In genomic region chr17:64558994-64559540, GRCm38 (mm10) we compare ENCODE assay signal across 9 mouse cellular contexts. TPM values are rescaled to one million over a fixed set of nuclear protein-coding genes. Genes with fewer than 3 reads are reported as not detected.
A peak's percentile ranks its signal among the peaks of the same experiment; 100 is the strongest.
DNase-seq lines count a peak whose midpoint lies in the region; ATAC-seq and TF ChIP-seq lines count a peak whose summit lies in the region.
"Had no signal": no experiment of that assay in that cellular context is flagged by ENCODE, and none has a peak within 500 bp of the region (broad histone marks: within the 10 kb centered on the region; RNA-seq: fewer than 3 reads in every experiment).

No protein-coding gene starts in this region.

- H3K4me1 ChIP-seq in heart, embryonic 15.5 days (replicated peaks), result peaks cover 5% of the 10 kb centered on the region
- no peaks in the 10 kb centered on the region for H3K4me1 ChIP-seq in MEL (ENCODE audit: control insufficient read depth in 1 of 2, insufficient read depth in 2 of 2, low read length in 2 of 2)
- H3K4me1 ChIP-seq in forebrain, embryonic 14.5 days (ENCODE audit: control insufficient read depth, insufficient read depth, low read length), result peaks cover 3% of the 10 kb centered on the region; the same call in 1 of the 2 replicates
- H3K4me1 ChIP-seq in liver, embryonic 15.5 days (replicated peaks), result peaks cover 4% of the 10 kb centered on the region; the same call in 1 of the 2 replicates

- ATAC-seq in heart, embryonic 15.5 days (replicated peaks; ENCODE audit: insufficient number of reproducible peaks, insufficient read depth, low FRiP score, low read depth), result no peak
- ATAC-seq in forebrain, embryonic 14.5 days, result 0 out of 2 replicates have a peak, but pooled peaks have one; percentile 26
- ATAC-seq in liver, embryonic 15.5 days (ENCODE audit: insufficient read depth), result no peak

- H3K79me2 ChIP-seq in MEL (ENCODE audit: control insufficient read depth, insufficient read depth, low read length, poor library complexity), result no peaks in the 10 kb centered on the region

- no peak for TF ChIP-seq CTCF in MEL (IDR thresholded peaks at IDR 0.05 in 2 of 3, conservative IDR thresholded peaks at IDR 0.05 in 1 of 3; ENCODE audit: control insufficient read depth in 1 of 3, insufficient read depth in 1 of 3, low read depth in 2 of 3, low read length in 3 of 3, poor library complexity in 1 of 3, severe bottlenecking in 1 of 3)

- no peak for TF ChIP-seq POLR2A in MEL (IDR thresholded peaks at IDR 0.05; ENCODE audit: control insufficient read depth in 1 of 2, insufficient read depth in 1 of 2, low read depth in 1 of 2, low read length in 2 of 2, poor library complexity in 1 of 2)

- H3K9ac ChIP-seq in heart, embryonic 15.5 days, result no peak overlapping the region
- H3K9ac ChIP-seq in MEL (ENCODE audit: control insufficient read depth, low read depth, low read length, poor library complexity, severe bottlenecking), result no peak overlapping the region
- H3K9ac ChIP-seq in forebrain, embryonic 14.5 days (ENCODE audit: low read length), result no peak overlapping the region
- no peak overlapping the region for H3K9ac ChIP-seq in liver, embryonic 15.5 days

- TF ChIP-seq EP300 in MEL (IDR thresholded peaks at IDR 0.05; ENCODE audit: low read depth in 1 of 2, low read length in 2 of 2), result no peak

- no peaks in the 10 kb centered on the region for H3K36me3 ChIP-seq in heart, embryonic 15.5 days
- no peaks in the 10 kb centered on the region for H3K36me3 ChIP-seq in MEL (ENCODE audit: control insufficient read depth in 1 of 2, insufficient read depth in 2 of 2, low read length in 2 of 2)
- no peaks in the 10 kb centered on the region for H3K36me3 ChIP-seq in forebrain, embryonic 14.5 days (ENCODE audit: control insufficient read depth, insufficient read depth, low read length)
- H3K36me3 ChIP-seq in liver, embryonic 15.5 days (replicated peaks), result no peaks in the 10 kb centered on the region
- H3K36me3 ChIP-seq: G1E had no signal

- H3K4me2 ChIP-seq in heart, embryonic 15.5 days, result peak overlapping the region; percentile 48
- H3K4me2 ChIP-seq in forebrain, embryonic 14.5 days (ENCODE audit: low read length), result no peak overlapping the region
- peak overlapping the region; percentile 23; the same call in 1 of the 2 replicates for H3K4me2 ChIP-seq in liver, embryonic 15.5 days

- DNase-seq in heart, adult 11 months, result no peak
- DNase-seq in MEL (ENCODE audit: low read depth, low spot score), result peak; percentile 47
- peak; percentile 49 for DNase-seq in forebrain, embryonic 14.5 days (ENCODE audit: low spot score)
- DNase-seq in thymus, postnatal 10 days (ENCODE audit: low spot score in 2 of 2), result no peak
- no peak for DNase-seq in testis, postnatal 14 days (ENCODE audit: low spot score)
- DNase-seq in cerebellum, adult 9-11 months, result no peak

- WGBS in heart, embryonic 15.5 days, result 10% methylated on average over 4 of the region's 4 CpGs
- whole genome bisulfite sequencing in forebrain, embryonic 14.5 days, result 9% methylated on average over 4 of the region's 4 CpGs
- WGBS in liver, embryonic 15.5 days (ENCODE audit: insufficient replicate concordance), result 17% methylated on average over 4 of the region's 4 CpGs

- no peak for TF ChIP-seq RAD21 in MEL (IDR thresholded peaks at IDR 0.05; ENCODE audit: low read depth, low read length)

- no peak overlapping the region for H3K27ac ChIP-seq in heart, embryonic 15.5 days
- H3K27ac ChIP-seq in MEL (ENCODE audit: control insufficient read depth, low read depth, low read length), result no peak overlapping the region
- H3K27ac ChIP-seq in forebrain, embryonic 14.5 days (ENCODE audit: low read depth, low read length), result no peak overlapping the region
- H3K27ac ChIP-seq in liver, embryonic 15.5 days (replicated peaks), result no peak overlapping the region

- H3K27me3 ChIP-seq in heart, embryonic 15.5 days, result no peaks in the 10 kb centered on the region
- H3K27me3 ChIP-seq in MEL (ENCODE audit: control insufficient read depth in 1 of 2, insufficient read depth in 2 of 2, low read length in 2 of 2), result no peaks in the 10 kb centered on the region
- no peaks in the 10 kb centered on the region for H3K27me3 ChIP-seq in forebrain, embryonic 14.5 days (replicated peaks; ENCODE audit: control insufficient read depth, insufficient read depth, low read length)
- no peaks in the 10 kb centered on the region for H3K27me3 ChIP-seq in liver, embryonic 15.5 days

- no peaks in the 10 kb centered on the region for H3K9me3 ChIP-seq in heart, embryonic 15.5 days (replicated peaks)
- no peaks in the 10 kb centered on the region for H3K9me3 ChIP-seq in MEL (replicated peaks; ENCODE audit: insufficient read depth, low read length)
- no peaks in the 10 kb centered on the region for H3K9me3 ChIP-seq in forebrain, embryonic 14.5 days (replicated peaks; ENCODE audit: control insufficient read depth, low read length)
- H3K9me3 ChIP-seq in liver, embryonic 15.5 days (replicated peaks), result no peaks in the 10 kb centered on the region

- 0 out of 2 replicates have a peak overlapping the region, but pooled peaks have one; percentile 7 for H3K4me3 ChIP-seq in heart, embryonic 15.5 days
- no peak overlapping the region for H3K4me3 ChIP-seq in MEL (ENCODE audit: control insufficient read depth in 1 of 2, insufficient read depth in 1 of 2, low read depth in 2 of 2, low read length in 2 of 2)
- no peak overlapping the region for H3K4me3 ChIP-seq in forebrain, embryonic 14.5 days (ENCODE audit: low read depth, low read length)
- H3K4me3 ChIP-seq in liver, embryonic 15.5 days (replicated peaks), result no peak overlapping the region

TF ChIP-seq in MEL, 35 proteins besides CTCF, POLR2A, EP300 and RAD21:
- TF ChIP-seq MXI1 (IDR thresholded peaks at IDR 0.05; ENCODE audit: low read depth, low read length), result 0 out of 2 replicates have a peak, but pooled peaks have one; percentile 1
- no peak for TF ChIP-seq MYC (IDR thresholded peaks at IDR 0.05; ENCODE audit: low read depth, low read length)

RNA-seq across cellular contexts. Expression of gene Man2a1, which starts 41.5 kb away (rescaled TPM):
- 5.1 and 7.7 TPM in 2 replicates for polyA plus RNA-seq in heart, embryonic 15.5 days (2015; fragmentation: Nextera tagmentation; extraction: Ambion mirVana)
- total RNA-seq in MEL (2012; rRNA removed), result 8.0 and 8.7 TPM in 2 replicates
- polyA plus RNA-seq in MEL (2012; ENCODE audit: insufficient read depth in 1 of 2, insufficient read length in 2 of 2, low read depth in 1 of 2, low replicate concordance in 2 of 2, missing spikeins in 1 of 2), result 10 to 100 TPM in 1 of 2 experiments, 1 to 10 TPM in 1; 9.1 to 27.5 TPM
- polyA plus RNA-seq in forebrain, embryonic 14.5 days (2014; fragmentation: Nextera tagmentation; extraction: Ambion mirVana), result 1.6 and 2.2 TPM in 2 replicates
- 5.0 and 5.5 TPM in 2 replicates for polyA plus RNA-seq in liver, embryonic 15.5 days (2015; fragmentation: Nextera tagmentation; extraction: Ambion mirVana)
- total RNA-seq: G1E had no signal
- polyA plus RNA-seq: G1E had no signal

Comparison
In these comparisons a context has a peak if more than half of its experiments do, and no peak if none do; other contexts are left out.
1. DNase-seq: peak in MEL (single experiment) and forebrain, embryonic 14.5 days (single experiment); none in heart, adult 11 months (single experiment), thymus, postnatal 10 days (0 of 2), testis, postnatal 14 days (single experiment) and cerebellum, adult 9-11 months (single experiment).